Mouse (Mus musculus) layer of hippocampus, adult 9-11 months (tissue): ENCODE results near the gene Nfatc2.

Source experiments
- DNase-seq: peaks from one replicate; pipeline ENCODE4 v3.0.0; 2022

Nfatc2 gene

DNA sequence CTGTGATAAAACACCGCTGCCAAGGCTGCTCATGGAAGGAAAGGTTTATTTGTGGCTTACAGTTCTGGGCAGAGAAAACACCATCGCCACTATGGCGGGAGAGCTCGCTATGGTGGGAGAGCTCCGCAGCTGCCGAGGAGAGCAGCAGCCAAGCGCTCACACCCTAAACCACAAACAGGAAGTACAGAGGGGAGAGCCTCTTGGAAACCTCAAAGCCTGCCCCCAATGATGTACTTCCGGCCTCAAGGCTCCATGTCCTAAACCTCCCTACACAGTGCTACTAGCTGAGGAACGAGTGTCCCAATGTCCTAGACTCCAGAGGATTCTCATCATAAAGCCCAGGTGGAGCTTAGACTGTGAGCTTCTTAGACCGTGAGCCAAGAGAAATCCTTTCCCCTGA, 171.9 kb downstream of the Nfatc2 start:
- no peak for DNase-seq

DNA sequence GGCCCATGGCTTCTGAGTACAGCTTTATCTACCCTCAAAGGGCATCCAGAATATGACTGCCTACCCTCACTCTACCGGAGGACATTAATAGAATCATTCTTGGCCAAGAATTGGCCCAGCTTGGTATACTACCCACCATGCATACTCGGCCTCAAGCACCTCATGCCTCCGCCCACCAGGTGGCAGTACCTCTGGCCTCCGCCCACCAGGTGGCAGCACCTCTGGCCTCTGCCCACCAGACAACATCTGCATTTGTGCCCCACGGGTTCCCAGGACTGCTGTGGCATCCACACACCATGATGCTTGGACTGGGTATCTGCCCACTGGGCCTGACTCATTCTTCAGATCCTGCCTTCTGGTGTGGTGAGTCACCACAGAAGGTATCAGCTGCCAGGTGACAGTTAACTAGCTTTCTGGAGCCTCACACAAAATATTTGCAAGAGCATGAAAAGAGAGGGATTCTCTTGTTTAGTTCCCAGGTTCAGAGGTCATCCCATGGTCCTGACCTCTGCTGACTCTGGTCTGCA, 173.0 kb downstream of the Nfatc2 start:
- DNase-seq: no peak
